Mouse (Mus musculus): ENCODE measurements around the gene Blvra. TPM values are rescaled to one million over a fixed set of nuclear protein-coding genes. Genes with fewer than 3 reads are reported as not detected.
"Not testable (repeated sequence)": the region's sequence is repeated elsewhere in the genome, so short reads cannot be mapped to it uniquely, and the experiment has no call there.

Blvra gene
- polyA plus RNA-seq, 1 experiment, result 38.9 TPM

DNA sequence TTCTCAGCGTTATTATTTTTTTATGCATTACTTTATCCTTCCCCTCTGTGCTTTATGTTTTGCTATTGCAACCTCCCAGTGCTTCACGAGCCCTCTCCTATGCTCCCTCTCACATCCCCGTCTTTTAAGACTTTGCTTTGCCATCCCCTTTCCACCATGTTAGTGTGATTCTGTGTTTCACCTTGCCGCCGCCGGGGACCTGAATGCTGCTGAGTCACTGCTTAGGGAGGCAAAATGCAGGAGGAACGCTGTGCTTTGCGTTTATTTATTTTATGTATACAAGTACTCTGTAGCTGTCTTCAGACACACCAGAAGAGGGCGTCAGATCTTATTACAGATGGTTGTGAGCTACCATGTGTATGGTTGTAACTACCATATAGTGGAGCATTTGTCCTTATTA, 7.1 kb downstream of the Blvra start:
- 76% methylated on average over 9 of the region's 9 CpGs for WGBS
- TF ChIP-seq POLR2A (IDR thresholded peaks at IDR 0.05; ENCODE audit: borderline replicate concordance, insufficient read depth, low read length), result no peak
- no peak for TF ChIP-seq CTCF (IDR thresholded peaks at IDR 0.05; ENCODE audit: borderline replicate concordance, insufficient read depth, low read depth, low read length)
- H3K27me3 ChIP-seq (ENCODE audit: control insufficient read depth, insufficient read depth, low read length), result no peaks in the 10 kb centered on the region
- no peak overlapping the region for H3K27ac ChIP-seq (ENCODE audit: insufficient read depth, low read length)
- DNase-seq, result no peak
- H3K4me1 ChIP-seq (ENCODE audit: control insufficient read depth, insufficient read depth, low read length), result no peaks in the 10 kb centered on the region
- H3K4me3 ChIP-seq (replicated peaks; ENCODE audit: insufficient read depth, low read depth, low read length), result no peak overlapping the region

DNA sequence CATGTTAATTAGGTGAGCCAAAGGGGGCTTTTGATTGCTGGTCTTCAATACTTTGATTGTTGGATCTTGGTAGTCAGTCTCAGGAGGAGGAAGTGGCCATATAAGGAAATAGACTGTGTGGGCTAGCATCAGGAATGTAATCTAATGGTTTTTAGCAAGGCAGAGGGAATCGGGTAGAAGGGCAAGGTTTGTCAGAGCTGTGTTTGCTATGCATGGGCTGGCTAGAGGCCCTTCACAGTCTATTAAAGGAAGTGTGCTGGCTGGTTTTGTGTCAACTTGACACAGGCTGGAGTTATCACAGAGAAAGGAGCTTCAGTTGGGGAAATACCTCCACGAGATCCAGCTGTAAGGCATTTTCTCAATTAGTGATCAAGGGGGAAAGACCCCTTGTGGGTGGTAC, 8.6 kb downstream of the Blvra start:
- not testable (repeated sequence) for H3K27ac ChIP-seq (ENCODE audit: insufficient read depth, low read length); H3K4me1 ChIP-seq (ENCODE audit: control insufficient read depth, insufficient read depth, low read length); H3K27me3 ChIP-seq (ENCODE audit: control insufficient read depth, insufficient read depth, low read length); H3K4me3 ChIP-seq (replicated peaks; ENCODE audit: insufficient read depth, low read depth, low read length); DNase-seq
- WGBS, result 68% methylated on average over 2 of the region's 2 CpGs

DNA sequence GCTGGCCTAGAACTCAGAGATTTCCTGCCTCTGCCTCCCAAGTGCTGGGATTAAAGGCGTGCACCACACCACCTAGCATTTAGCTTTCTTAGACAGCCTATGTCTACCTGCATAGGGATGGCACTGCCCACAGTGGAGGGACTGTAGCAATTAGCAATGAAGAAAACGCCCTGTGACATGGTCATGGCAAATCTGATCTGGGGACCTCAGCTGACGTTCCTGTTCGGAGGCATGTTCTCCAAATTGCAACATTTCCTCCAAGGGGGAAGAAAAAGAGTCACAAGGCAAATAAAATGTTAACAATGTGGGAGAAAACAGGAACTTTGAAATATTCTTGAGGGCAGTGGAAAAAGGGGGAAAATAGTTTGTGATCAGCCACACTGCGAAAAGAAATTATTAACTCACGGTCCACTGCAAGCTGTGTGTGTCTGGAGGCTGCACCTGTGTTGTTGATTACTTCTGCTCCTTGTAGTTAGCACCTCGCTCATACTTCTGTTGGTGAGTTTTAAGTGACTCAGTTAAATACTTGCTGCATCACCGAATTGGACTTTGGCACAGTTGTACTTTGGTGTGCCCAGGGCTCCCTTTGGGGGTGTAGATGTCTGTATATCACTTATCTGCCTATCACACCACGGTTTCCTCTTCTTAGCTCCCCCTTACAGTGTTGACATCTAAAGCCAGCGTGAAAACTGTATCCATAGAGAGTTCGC, 9.6 kb downstream of the Blvra start:
- DNase-seq, result no peak
- Histone ChIP-seq H3K27ac (ENCODE audit: insufficient read depth, low read length) (no peak overlapping the region), H3K4me1 (ENCODE audit: control insufficient read depth, insufficient read depth, low read length) (no peaks in the 10 kb centered on the region), H3K27me3 (ENCODE audit: control insufficient read depth, insufficient read depth, low read length) (no peaks in the 10 kb centered on the region), H3K4me3 (replicated peaks; ENCODE audit: insufficient read depth, low read depth, low read length) (no peak overlapping the region)
- whole genome bisulfite sequencing, result 86% methylated on average over 11 of the region's 11 CpGs
- TF ChIP-seq POLR2A (IDR thresholded peaks at IDR 0.05; ENCODE audit: borderline replicate concordance, insufficient read depth, low read length) (no peak), CTCF (IDR thresholded peaks at IDR 0.05; ENCODE audit: borderline replicate concordance, insufficient read depth, low read depth, low read length) (no peak)

DNA sequence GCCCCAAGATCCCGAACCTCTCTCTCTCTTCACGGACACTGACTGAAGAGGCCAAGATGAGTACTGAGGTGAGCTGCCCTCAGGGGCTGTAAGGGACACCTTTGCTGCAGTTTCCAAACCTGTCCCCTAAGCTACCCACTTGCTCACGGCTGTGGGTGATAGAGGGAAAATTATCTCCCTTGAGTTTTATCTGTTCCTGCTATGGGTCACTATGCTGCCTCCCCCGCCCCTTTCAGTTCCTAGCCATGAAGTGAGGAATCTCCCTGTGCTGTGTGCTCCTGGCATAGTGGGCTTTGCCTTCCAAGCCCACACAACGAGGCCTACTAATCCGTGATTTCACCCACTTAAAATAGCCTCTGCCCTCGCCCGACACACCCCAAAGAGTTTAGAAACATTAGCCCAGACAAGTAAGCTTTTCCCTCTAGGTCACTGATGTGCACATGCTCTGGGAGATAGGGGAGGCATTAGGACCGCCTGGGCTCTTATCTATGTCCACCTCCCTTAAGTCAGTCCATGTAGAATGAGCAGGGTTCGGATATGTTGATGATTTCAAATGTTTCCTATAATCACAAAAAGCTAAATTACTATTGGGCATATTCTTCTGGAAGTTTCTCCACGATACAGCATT, 10.2 kb downstream of the Blvra start:
- Histone ChIP-seq H3K4me1 (ENCODE audit: control insufficient read depth, insufficient read depth, low read length) (no peaks in the 10 kb centered on the region), H3K4me3 (replicated peaks; ENCODE audit: insufficient read depth, low read depth, low read length) (no peak overlapping the region), H3K27me3 (ENCODE audit: control insufficient read depth, insufficient read depth, low read length) (no peaks in the 10 kb centered on the region), H3K27ac (ENCODE audit: insufficient read depth, low read length) (no peak overlapping the region)
- WGBS, result 91% methylated on average over 11 of the region's 11 CpGs
- DNase-seq, result no peak
- TF ChIP-seq POLR2A (IDR thresholded peaks at IDR 0.05; ENCODE audit: borderline replicate concordance, insufficient read depth, low read length), result no peak
- no peak for TF ChIP-seq CTCF (IDR thresholded peaks at IDR 0.05; ENCODE audit: borderline replicate concordance, insufficient read depth, low read depth, low read length)

DNA sequence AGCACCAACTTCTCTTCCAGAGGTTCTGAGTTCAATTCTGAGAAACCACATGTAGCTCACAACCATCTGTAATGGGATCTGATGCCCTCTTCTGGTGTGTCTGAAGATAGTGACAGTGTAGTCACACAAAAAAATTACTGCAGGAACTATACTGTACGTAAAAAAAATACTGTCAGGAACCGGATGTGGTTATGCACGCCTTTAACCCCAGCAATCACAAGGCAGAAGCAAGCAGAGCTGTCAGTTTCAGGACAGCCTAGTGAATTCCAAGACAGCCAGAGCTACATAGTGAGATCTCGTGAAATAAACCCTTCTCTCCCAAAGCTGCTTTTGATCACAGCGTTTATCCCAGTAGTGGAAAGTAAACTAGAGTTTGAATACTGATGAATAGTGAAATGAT, 15.8 kb downstream of the Blvra start:
- H3K4me3 ChIP-seq (replicated peaks; ENCODE audit: insufficient read depth, low read depth, low read length), result no peak overlapping the region
- no peak for DNase-seq
- H3K27ac ChIP-seq (ENCODE audit: insufficient read depth, low read length), result no peak overlapping the region
- no peaks in the 10 kb centered on the region for H3K27me3 ChIP-seq (ENCODE audit: control insufficient read depth, insufficient read depth, low read length)
- 92% methylated on average over 5 of the region's 5 CpGs for WGBS
- no peaks in the 10 kb centered on the region for H3K4me1 ChIP-seq (ENCODE audit: control insufficient read depth, insufficient read depth, low read length)
- TF ChIP-seq CTCF (IDR thresholded peaks at IDR 0.05; ENCODE audit: borderline replicate concordance, insufficient read depth, low read depth, low read length) (no peak), POLR2A (IDR thresholded peaks at IDR 0.05; ENCODE audit: borderline replicate concordance, insufficient read depth, low read length) (no peak)

DNA sequence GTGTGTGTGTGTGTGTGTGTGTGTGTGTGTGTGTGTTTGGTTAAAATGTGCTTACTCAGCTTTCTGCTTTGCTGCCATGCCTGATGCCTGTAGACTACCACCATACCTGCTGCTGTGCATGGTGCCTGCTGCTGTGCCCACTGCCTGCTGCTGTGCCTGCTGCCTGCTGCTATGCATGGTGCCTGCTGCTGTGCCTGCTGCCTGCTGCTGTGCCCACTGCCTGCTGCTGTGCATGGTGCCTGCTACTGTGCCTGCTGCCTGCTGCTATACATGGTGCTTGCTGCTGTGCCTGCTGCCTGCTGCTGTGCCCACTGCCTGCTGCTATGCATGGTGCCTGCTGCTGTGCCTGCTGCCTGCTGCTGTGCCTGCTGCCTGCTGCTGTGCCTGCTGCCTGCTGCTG, 19.7 kb downstream of the Blvra start:
- not testable (repeated sequence) for DNase-seq; H3K4me3 ChIP-seq (replicated peaks; ENCODE audit: insufficient read depth, low read depth, low read length)

DNA sequence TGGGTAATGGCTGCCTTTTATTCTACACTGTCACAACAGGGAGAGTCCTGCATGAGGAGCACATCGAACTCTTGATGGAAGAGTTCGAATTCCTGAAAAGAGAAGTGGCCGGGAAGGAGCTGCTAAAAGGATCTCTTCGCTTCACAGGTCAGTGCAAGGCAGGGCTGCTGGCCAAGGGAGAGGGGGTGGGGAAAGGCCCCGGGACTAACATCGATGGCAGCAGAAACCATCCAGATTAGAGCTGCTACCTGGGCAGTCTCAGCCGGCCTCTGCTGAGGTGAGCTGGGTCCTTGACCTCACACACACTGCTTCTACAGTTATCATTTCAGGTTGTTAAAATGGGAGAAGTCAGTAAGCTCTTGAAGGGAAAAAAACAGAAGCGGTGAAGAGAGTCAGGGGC, 21.5 kb downstream of the Blvra start:
- 66% methylated on average over 8 of the region's 8 CpGs for whole genome bisulfite sequencing
- TF ChIP-seq CTCF (IDR thresholded peaks at IDR 0.05; ENCODE audit: borderline replicate concordance, insufficient read depth, low read depth, low read length) (no peak), POLR2A (IDR thresholded peaks at IDR 0.05; ENCODE audit: borderline replicate concordance, insufficient read depth, low read length) (no peak)
- no peak overlapping the region for H3K4me3 ChIP-seq (replicated peaks; ENCODE audit: insufficient read depth, low read depth, low read length)
- H3K27me3 ChIP-seq (ENCODE audit: control insufficient read depth, insufficient read depth, low read length), result no peaks in the 10 kb centered on the region
- no peak for DNase-seq
- H3K27ac ChIP-seq (ENCODE audit: insufficient read depth, low read length), result no peak overlapping the region
- no peaks in the 10 kb centered on the region for H3K4me1 ChIP-seq (ENCODE audit: control insufficient read depth, insufficient read depth, low read length)

More for the DNA sequence above, 19.7 kb downstream of the Blvra start:
- not testable (repeated sequence) for H3K4me1 ChIP-seq (ENCODE audit: control insufficient read depth, insufficient read depth, low read length); H3K27me3 ChIP-seq (ENCODE audit: control insufficient read depth, insufficient read depth, low read length); H3K27ac ChIP-seq (ENCODE audit: insufficient read depth, low read length)

DNA sequence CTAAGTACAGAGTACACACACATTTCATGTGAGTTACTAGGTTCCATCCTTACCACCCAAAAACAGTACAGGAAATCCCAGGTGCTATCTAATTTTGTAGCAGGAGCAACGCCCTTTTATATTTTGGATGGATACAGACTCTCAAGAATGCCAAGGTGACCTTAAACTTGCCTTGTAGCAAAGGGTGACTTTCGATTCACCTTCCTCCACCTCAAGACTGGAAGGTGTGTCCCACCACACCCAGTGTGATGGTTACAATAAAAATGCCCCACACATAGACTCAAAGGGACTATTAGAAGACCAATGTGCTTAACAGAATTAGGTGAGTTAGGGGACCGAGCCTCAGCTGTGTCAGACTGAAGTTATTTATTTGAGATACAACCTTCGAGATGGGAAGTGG, 38.5 kb downstream of the Blvra start:
- 91% methylated on average over 4 of the region's 4 CpGs for WGBS
- Histone ChIP-seq H3K27ac (ENCODE audit: insufficient read depth, low read length) (no peak overlapping the region), H3K4me1 (ENCODE audit: control insufficient read depth, insufficient read depth, low read length) (no peaks in the 10 kb centered on the region), H3K4me3 (replicated peaks; ENCODE audit: insufficient read depth, low read depth, low read length) (no peak overlapping the region), H3K27me3 (ENCODE audit: control insufficient read depth, insufficient read depth, low read length) (no peaks in the 10 kb centered on the region)
- no peak for TF ChIP-seq CTCF (IDR thresholded peaks at IDR 0.05; ENCODE audit: borderline replicate concordance, insufficient read depth, low read depth, low read length)
- no peak for TF ChIP-seq POLR2A (IDR thresholded peaks at IDR 0.05; ENCODE audit: borderline replicate concordance, insufficient read depth, low read length)
- DNase-seq, result no peak

All from cerebellum, adult 2 months (tissue).